Mouse (Mus musculus): ENCODE data around the gene Gpr83. TPM values are rescaled to one million over a fixed set of nuclear protein-coding genes. Genes with fewer than 3 reads are reported as not detected.

Gpr83 gene
- total RNA-seq, 2 experiments from 2014 or later: 0.08 to 0.31 TPM

GRCm38 (mm10) chr9:14903581-14904378 is 43.8 kb downstream of the Gpr83 start, which contains the start of gene Izumo1r:
Izumo1r (minus strand) TSS chr9:14903949.
- DNase-seq (ENCODE audit: low spot score in 2 of 2): no peak

GRCm38 (mm10) chr9:14904741-14905475 is 44.9 kb downstream of the Gpr83 start:
- DNase-seq (ENCODE audit: low spot score in 2 of 2): no peak

DNA sequence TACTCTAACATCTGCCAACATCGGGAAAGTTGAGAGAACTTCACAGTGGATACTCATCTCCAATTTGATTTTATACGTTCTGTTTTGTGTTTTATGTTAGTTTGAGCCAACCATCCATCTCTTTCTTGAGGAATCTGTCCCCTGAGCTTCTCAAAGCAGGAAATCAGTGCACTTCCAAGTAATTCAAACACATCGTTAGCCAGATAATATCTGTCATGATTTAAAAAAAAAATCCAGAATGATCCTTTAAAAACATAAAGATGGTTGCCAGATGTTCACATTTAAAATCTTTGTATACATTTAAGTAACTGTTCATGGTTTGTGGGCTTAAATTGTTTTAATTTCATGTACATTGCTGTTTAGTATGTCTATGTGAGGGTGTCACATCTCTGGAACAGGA is 45.9 kb downstream of the Gpr83 start:
- DNase-seq (ENCODE audit: low spot score in 2 of 2): no peak

DNA sequence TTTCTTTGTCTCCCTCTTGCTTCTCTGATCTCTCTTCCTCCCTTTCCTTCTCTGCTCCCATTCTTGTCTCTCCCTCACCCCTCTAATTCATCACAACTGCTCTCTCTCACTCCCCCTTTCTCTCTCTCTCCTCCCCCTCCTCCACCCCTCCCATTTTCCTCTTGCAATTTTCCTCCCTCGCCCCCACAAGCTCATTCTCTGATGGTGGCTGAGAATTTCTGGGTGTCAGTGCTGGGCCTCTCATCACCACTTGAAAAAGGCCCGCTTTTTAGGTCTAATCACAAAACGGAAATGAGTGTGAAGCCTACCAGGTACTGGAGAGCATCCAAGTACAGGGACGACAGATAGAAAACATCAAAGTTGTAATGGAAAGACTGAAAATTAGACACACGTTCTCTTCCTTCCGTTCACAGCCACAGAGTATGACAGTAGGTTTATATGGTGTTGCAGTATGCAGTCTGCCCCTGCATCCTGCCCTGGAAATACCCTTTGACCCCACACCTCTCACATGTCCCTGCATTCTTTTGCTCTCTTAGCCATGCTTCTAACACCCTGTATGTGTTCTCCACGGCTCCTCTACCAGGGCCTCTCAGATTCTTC is 47.9 kb downstream of the Gpr83 start:
- no peak for DNase-seq (ENCODE audit: low spot score in 2 of 2)

DNA sequence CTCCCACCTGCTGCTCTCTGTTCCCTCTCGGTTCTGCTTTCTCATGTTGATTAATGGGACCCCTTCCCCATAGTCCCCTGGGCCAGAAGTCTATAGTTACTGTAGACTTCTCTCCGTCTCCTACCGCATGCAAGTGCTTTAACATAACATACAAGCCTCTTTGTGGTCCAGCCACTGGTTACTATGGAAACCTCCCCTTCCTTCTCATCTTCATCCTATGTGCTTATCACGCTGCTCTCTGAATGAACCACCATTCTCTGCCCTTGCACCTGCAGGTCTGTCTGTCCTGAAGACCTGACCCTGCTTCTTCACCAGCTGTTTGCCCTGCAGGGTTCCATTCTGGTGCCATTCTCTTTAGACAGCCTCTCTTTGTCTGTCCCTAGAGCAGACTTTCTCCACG is 50.0 kb downstream of the Gpr83 start:
- DNase-seq (ENCODE audit: low spot score in 2 of 2): no peak

- no peak for DNase-seq (ENCODE audit: low spot score in 2 of 2)
These were observed 52.0 kb downstream of the Gpr83 start for GRCm38 (mm10) chr9:14912037-14912436.

- DNase-seq (ENCODE audit: low spot score in 2 of 2): no peak
These were observed 57.7 kb downstream of the Gpr83 start for GRCm38 (mm10) chr9:14917661-14918060.

GRCm38 (mm10) chr9:14918825-14919668 is 59.0 kb downstream of the Gpr83 start:
- DNase-seq (ENCODE audit: low spot score in 2 of 2): no peak

Other genes starting within 250 kb of the Gpr83 start
- gene Amotl1, start 215.2 kb upstream of the Gpr83 start, total RNA-seq (2021): 10 to 100 TPM; 61.9 to 68.5 TPM
- under 1 TPM; 0.28 to 0.40 TPM for gene Piwil4, start 119.5 kb upstream of the Gpr83 start, total RNA-seq (2021)
- 1 to 10 TPM; 2.4 to 2.6 TPM for gene Fut4, start 107.8 kb upstream of the Gpr83 start, total RNA-seq (2021)
- not detected for gene 1700012B09Rik, start 89.2 kb upstream of the Gpr83 start, total RNA-seq (2021)
- gene Mre11a, start 75.6 kb upstream of the Gpr83 start, total RNA-seq (2021): 10 to 100 TPM; 25.8 to 31.3 TPM
- 10 to 100 TPM; 21.0 to 21.2 TPM for gene Ankrd49, start 75.4 kb upstream of the Gpr83 start, total RNA-seq (2021)
- gene Izumo1r, start 43.7 kb downstream of the Gpr83 start, total RNA-seq (2021): not detected
- 10 to 100 TPM; 17.4 to 22.6 TPM for gene Panx1, start 185.3 kb downstream of the Gpr83 start, total RNA-seq (2021)

Data from adrenal gland, postnatal 4 days (tissue).